Comparison of ENCODE assay signal across 18 mouse cellular contexts in genomic region chr10:118041068-118041467, GRCm38 (mm10).
A peak's percentile ranks its signal among the peaks of the same experiment; 100 is the strongest.
DNase-seq lines count a peak whose midpoint lies in the region; ATAC-seq lines count a peak whose summit lies in the region.
"Had no signal": no experiment of that assay in that cellular context is flagged by ENCODE, and none has a peak within 500 bp of the region (broad histone marks: within the 10 kb centered on the region; RNA-seq: fewer than 3 reads in every experiment).

No protein-coding gene starts in this region.

- peak; percentile 48 for DNase-seq in heart, adult 11 months
- no peak for DNase-seq in heart, postnatal 4 days
- peak; percentile 4 for DNase-seq in thymus, postnatal 14 days
- no peak for DNase-seq in thymus, postnatal 10 days (ENCODE audit: low spot score in 2 of 2)
- DNase-seq in yolk sac, embryonic 10.5 days (ENCODE audit: low spot score) = no peak
- DNase-seq in testis, postnatal 10 days (ENCODE audit: low spot score) = no peak
- DNase-seq: adrenal gland, adult 8-10 months; adrenal gland, postnatal 25 days; cerebellum, adult 11-12 months; cerebellum, adult 8-10 months; cerebellum, postnatal 10 days; cerebellum, postnatal 36 days; embryo, embryonic 11 days; gastrocnemius, postnatal 10 days; gastrocnemius, postnatal 36 days; heart, postnatal 14 days had no signal

- peak; percentile 88 for ATAC-seq in activated CD4-positive, CD25-positive, alpha-beta regulatory T cell, adult 4 months
- ATAC-seq: forebrain, embryonic 15.5 days had no signal

Comparison
In these comparisons a context has a peak if more than half of its experiments do, and no peak if none do; other contexts are left out.
1. DNase-seq: peak in heart, adult 11 months (single experiment) and thymus, postnatal 14 days (single experiment); none in heart, postnatal 4 days (single experiment), thymus, postnatal 10 days (0 of 2), yolk sac, embryonic 10.5 days (single experiment) and testis, postnatal 10 days (single experiment).